Mouse (Mus musculus) thymus, adult 2 months (tissue): ENCODE data around the gene Ager. TPM values are rescaled to one million over a fixed set of nuclear protein-coding genes. Genes with fewer than 3 reads are reported as not detected.

Experiments used
- DNase-seq: peaks from one replicate; pipeline ENCODE4 v3.0.0; 2021
- H3K27ac ChIP-seq: fragments of 200-500 bp; 2 replicates; pipeline ENCODE4 v1.5.1; 2012; ENCODE audit warnings: low read length, control low read depth; ENCODE audit not compliant: control insufficient read depth, insufficient read depth
- H3K27me3 ChIP-seq: fragments of 200-500 bp; 2 replicates; pipeline ENCODE4 v1.6.1; 2012; ENCODE audit warnings: mild to moderate bottlenecking, low read length, moderate library complexity, mixed read lengths; ENCODE audit not compliant: control insufficient read depth, insufficient read depth
- H3K36me3 ChIP-seq: fragments of 200-500 bp; 2 replicates; pipeline ENCODE4 v1.6.1; 2012; ENCODE audit warnings: mild to moderate bottlenecking, low read length, moderate library complexity; ENCODE audit not compliant: control insufficient read depth, insufficient read depth
- H3K4me1 ChIP-seq: fragments of 200-500 bp; replicated peaks from 2 replicates; pipeline ENCODE4 v1.6.1; 2012; ENCODE audit warnings: low read length; ENCODE audit not compliant: control insufficient read depth, insufficient read depth
- H3K4me3 ChIP-seq: fragments of 200-500 bp; 2 replicates; pipeline ENCODE4 v1.5.1; 2012; ENCODE audit warnings: mild to moderate bottlenecking, low read length, control low read depth, moderate library complexity; ENCODE audit not compliant: control insufficient read depth, insufficient read depth
- CTCF ChIP-seq: fragments of 200-500 bp; IDR thresholded peaks from 2 replicates; pipeline ENCODE4 v1.5.1; 2012; ENCODE audit warnings: mild to moderate bottlenecking, control low read depth, low read length, moderate library complexity, borderline replicate concordance; ENCODE audit not compliant: control insufficient read depth, poor library complexity, insufficient read depth; ENCODE audit errors: extremely low read depth
- POLR2A ChIP-seq: fragments of 200-500 bp; IDR thresholded peaks from 2 replicates; pipeline ENCODE4 v1.6.1; 2012; ENCODE audit warnings: mild to moderate bottlenecking, low read length, control low read depth, moderate library complexity; ENCODE audit not compliant: control insufficient read depth, poor library complexity, insufficient read depth; ENCODE audit errors: extremely low read depth
- WGBS: fragments of 180-500 bp; shearing (Covaris S2); methylation state at CpG from one replicate; pipeline ENCODE4 v1.1.7; 2018; 5-methylcytosine and 5-hydroxymethylcytosine counted together
- polyA plus RNA-seq: library from polyadenylated mRNA; depleted of rRNA; stranded (reverse); fragments of >200 nt; gene quantifications from 2 replicates; pipeline ENCODE4 v1.2.3, GENCODE M21; 2012

The Ager gene
- polyA plus RNA-seq, 1 experiment: 18.8 TPM

DNA sequence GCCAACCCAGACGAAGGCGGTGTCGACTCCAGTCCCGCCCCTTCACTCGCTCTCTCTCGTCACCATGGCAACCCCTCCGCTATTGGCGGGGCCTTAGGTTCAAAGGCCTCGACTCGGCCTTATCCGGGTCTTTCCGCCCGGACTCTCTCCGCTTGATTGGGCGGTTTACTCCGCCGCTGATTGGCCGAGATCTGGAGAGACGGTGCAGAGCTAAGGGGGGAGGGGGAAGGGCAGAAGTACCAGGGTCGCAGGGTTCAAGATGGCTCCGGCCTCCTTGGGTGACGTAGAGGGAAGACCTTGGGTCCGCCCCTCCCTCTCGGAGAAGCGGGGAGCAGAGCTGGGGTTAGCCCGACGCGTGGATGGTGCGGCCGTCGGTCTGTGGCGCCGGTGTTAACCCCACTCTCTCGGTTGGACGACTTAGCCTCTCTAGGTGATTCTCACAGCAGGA, 6.4 kb downstream of the Ager start, which contains the start of gene Agpat1:
Gene Agpat1, plus strand, starts transcription at position 202 of the 448 bp plus-strand sequence.
- Histone ChIP-seq H3K36me3 (no peaks in the 10 kb centered on the region), H3K4me1 (peaks cover 36% of the 10 kb centered on the region), H3K27me3 (no peaks in the 10 kb centered on the region), H3K27ac (peak within 1 kb of the TSS; percentile 84), H3K4me3 (peak within 1 kb of the TSS; percentile 87)
- WGBS: under 1% methylated on average over 35 of the region's 35 CpGs
- TF ChIP-seq POLR2A (peak; percentile 79), CTCF (0 out of 2 replicates have a peak, but pooled peaks have one; percentile 62)
- DNase-seq: peak; percentile 98

DNA sequence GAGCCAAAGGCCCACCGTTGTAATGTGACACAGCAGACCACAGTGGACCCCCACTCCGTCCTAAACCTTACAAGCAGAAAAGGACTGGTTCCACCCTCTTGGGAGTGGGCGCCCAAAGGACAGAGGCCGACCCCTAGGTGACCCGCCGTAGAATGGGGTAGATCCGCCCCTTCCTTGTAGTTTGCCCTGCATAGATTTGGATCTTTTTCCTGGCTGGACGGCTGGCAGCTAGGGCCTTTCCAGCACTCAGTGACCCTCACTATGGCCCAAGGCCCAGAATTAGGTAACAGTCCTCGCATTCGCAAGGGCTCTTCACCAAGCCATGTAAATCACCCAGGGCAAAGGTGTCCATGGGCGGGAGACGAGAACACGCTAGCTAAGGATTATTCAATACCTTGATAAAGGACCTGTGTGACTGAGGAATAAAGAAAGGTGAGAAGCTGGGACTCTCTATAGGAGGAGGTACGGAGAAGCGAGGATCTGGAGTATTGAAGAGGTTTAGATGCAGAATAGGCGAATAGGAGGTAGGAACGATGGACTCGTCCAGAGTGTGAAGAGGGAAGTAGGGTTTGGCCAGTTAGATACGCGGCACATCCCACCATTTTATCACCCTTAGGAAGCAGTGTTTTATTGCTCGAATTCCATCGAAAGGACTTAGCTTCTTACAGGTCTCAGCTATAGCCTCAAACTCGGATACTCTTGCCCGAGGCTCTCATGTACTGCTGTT, 7.0 kb downstream of the Ager start:
- Histone ChIP-seq H3K36me3 (no peaks in the 10 kb centered on the region), H3K4me1 (peaks cover 36% of the 10 kb centered on the region), H3K27me3 (no peaks in the 10 kb centered on the region), H3K4me3 (peak overlapping the region; percentile 62), H3K27ac (peak overlapping the region; percentile 68)
- TF ChIP-seq CTCF (no peak), POLR2A (no peak)
- no peak for DNase-seq
- 27% methylated on average over 24 of the region's 24 CpGs for WGBS

DNA sequence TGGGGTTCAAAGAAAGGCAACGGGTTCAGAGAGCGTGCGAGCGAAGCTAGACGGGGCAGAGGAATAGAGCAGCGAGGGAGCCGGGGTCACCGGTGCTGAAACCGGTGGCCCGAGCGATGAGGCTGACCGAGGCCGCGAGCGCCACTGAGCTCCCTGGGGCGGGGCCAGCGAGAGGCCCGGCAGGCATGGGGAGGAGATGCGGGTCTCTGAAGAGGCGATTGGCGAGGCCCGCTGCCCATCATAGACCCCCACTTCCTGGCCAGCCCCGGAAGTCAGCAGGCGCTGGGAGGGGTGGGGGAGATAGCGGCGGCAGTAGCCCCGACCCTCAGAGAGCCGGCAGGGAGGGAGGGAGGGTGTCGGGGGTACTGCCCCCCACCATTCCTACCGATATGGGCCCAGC, 7.9 kb downstream of the Ager start:
- 1% methylated on average over 30 of the region's 30 CpGs for WGBS
- TF ChIP-seq CTCF (peak; percentile 15; the same call in 1 of the 2 replicates), POLR2A (peak; percentile 70; the same call in 1 of the 2 replicates)
- peak overlapping the region; percentile 62 for H3K4me3 ChIP-seq

DNA sequence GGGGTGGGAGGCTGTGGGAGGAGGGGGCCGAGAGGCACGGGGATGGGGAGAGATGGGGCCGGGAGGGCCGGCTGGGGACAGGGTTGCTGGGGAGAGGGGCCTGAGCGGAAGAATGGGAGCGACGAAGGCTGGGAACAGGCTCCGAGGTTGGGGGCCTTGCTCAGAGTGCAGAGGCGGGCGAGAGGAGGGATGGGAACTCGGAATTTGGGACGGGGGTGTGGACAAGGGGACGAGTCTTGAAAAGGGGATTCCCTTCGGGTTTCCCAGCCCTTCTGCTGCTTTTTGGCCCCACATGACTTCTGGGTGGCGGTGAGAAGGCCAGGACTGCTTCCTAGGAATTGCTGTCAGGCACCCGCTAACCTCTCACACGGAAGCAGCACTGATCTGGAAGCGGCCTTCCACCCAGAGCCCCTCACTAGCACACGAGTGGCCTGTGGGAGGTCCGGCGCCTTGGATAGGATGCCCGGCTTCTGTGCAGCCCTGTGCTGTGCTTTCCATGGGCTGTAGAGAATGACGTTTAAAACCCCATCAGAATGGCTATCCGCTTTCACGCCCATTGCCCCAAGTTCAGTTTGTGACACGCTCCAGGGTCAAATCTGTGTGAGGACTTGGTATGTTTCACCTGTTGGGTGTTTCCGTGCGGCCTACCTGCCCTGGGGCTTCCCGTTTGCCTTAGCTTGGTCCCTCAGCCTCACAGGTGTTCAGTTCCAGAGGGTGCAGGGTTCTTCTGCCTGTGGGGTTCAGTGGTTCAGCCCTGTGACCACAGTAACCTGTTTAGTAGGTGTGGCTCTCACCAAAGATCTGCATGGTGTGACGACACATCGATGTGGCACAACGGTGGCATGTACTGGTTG, 8.8 kb downstream of the Ager start:
- H3K4me1 ChIP-seq: peaks cover 36% of the 10 kb centered on the region
- no peaks in the 10 kb centered on the region for H3K27me3 ChIP-seq
- no peak for DNase-seq
- H3K4me3 ChIP-seq: peak overlapping the region; percentile 62
- H3K36me3 ChIP-seq: no peaks in the 10 kb centered on the region; the same call in 1 of the 2 replicates
- 9% methylated on average over 32 of the region's 32 CpGs for WGBS
- H3K27ac ChIP-seq: peak overlapping the region; percentile 8; the same call in 1 of the 2 replicates
- TF ChIP-seq POLR2A (no peak), CTCF (no peak)

More for the DNA sequence above, 7.9 kb downstream of the Ager start:
- H3K27me3 ChIP-seq: no peaks in the 10 kb centered on the region
- peak; percentile 97 for DNase-seq
- H3K4me1 ChIP-seq: peaks cover 36% of the 10 kb centered on the region
- H3K27ac ChIP-seq: peak overlapping the region; percentile 68
- H3K36me3 ChIP-seq: no peaks in the 10 kb centered on the region

DNA sequence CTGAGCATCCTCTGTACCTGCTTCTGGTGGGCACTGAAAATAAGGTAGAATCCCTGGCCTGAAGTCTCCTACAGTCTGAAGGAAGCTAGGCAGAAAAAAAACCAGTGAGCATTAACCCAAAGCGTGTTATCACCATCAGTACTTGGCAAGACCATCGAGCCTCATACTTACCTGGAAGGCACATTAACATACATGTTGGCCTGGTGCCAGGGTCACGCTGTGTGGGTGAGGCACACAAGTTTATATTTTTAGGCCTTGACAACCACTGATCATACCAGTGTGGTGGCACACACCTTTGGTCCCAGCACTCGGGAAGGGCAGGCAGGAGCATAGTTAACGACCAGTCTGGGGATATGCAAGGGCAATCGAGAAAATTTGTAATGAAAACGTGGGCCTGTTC, 10.3 kb downstream of the Ager start:
- TF ChIP-seq CTCF: no peak
- TF ChIP-seq POLR2A: no peak
- Histone ChIP-seq H3K27me3 (no peaks in the 10 kb centered on the region), H3K27ac (no peak overlapping the region), H3K36me3 (peaks cover 12% of the 10 kb centered on the region), H3K4me1 (peaks cover 28% of the 10 kb centered on the region), H3K4me3 (no peak overlapping the region)
- no peak for DNase-seq
- WGBS: 89% methylated on average over 7 of the region's 7 CpGs

DNA sequence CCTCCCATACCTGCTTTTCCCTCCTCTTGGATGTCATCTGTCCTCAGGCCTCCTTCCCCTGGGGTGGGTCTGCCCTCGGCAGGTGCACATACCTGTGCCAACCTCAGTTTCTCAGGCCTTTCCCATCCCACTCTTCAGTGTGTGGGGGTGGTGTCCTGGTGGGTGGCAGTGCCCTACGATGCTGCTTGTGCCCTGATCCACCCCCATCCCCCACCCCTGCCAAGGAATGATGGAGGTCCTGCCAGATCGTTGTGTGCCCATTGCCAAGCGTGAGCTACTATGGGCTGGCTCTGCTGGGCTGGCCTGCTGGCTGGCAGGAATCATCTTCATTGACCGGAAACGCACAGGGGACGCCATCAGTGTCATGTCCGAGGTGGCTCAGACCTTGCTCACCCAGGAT, 13.4 kb downstream of the Ager start:
- Histone ChIP-seq H3K27me3 (no peaks in the 10 kb centered on the region), H3K4me3 (no peak overlapping the region), H3K27ac (no peak overlapping the region), H3K4me1 (peaks cover 17% of the 10 kb centered on the region), H3K36me3 (peaks cover 21% of the 10 kb centered on the region)
- TF ChIP-seq POLR2A: no peak
- no peak for TF ChIP-seq CTCF
- WGBS: 96% methylated on average over 8 of the region's 8 CpGs
- DNase-seq: no peak
